Mouse (Mus musculus) frontal cortex, postnatal 25 days (tissue): Measurements from ENCODE around the gene Zrsr2.

Source experiments
- DNase-seq, 2 experiments: peaks; one replicate each; pipeline ENCODE4 v3.0.0; 2022; ENCODE audit warnings: low spot score in 2 of 2

Gene Zrsr2

DNA sequence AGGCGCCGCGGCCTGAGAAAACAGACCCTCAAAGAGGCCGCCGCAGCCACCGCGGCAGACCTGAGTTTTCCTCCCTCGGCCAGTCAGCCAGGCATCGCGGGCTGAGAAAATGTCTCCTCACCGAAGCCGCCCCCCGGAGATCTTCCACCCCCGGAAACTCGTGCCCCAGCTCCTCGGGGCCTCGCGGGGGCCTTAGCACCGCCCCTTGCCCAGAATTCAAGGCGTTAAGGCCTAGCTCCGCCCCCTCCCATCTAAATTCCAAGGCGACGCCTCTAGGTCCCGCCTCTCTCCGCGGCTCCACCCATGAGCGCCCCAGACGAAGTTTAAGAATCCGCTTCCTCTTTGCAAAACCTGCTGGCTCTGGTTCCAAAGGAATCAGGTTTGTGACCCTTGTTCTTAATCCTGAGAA lies at the start of gene Zrsr2:
Gene Zrsr2, minus strand, starts transcription at position 195 of the 409 bp plus-strand sequence.
- peak; percentile 39 to 44 for DNase-seq

- no peak for DNase-seq
Measured at GRCm38 (mm10) chrX:164004809-164005208, 46.3 kb upstream of the Zrsr2 start.

- no peak for DNase-seq
Measured at GRCm38 (mm10) chrX:163999848-164000247, 41.4 kb upstream of the Zrsr2 start.

- DNase-seq = no peak
Measured at GRCm38 (mm10) chrX:163996754-163997153, 38.3 kb upstream of the Zrsr2 start.

- no peak for DNase-seq
Measured at GRCm38 (mm10) chrX:163987718-163988374, 29.4 kb upstream of the Zrsr2 start.

DNA sequence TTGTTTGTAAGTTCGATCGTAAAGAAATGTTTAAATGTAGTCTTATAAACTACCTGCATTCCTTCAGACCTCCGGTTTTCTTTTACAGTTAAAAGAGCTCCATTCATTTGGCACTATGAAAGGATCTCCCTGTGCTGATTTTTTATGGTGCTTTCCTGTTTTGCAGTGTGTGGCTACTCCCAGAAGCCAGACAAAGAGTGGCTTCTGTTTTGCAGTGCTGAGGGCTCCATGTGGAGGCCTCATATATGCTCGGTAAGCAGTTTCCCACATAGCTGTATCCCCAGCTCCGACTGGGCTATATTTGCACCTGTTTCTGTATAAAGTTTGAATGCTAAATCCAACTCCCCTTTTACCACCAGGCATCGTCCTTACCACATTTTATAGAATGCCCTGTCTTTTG lies 23.7 kb upstream of the Zrsr2 start:
- DNase-seq = no peak

GRCm38 (mm10) chrX:163981500-163981899 lies 23.0 kb upstream of the Zrsr2 start:
- DNase-seq = no peak

DNA sequence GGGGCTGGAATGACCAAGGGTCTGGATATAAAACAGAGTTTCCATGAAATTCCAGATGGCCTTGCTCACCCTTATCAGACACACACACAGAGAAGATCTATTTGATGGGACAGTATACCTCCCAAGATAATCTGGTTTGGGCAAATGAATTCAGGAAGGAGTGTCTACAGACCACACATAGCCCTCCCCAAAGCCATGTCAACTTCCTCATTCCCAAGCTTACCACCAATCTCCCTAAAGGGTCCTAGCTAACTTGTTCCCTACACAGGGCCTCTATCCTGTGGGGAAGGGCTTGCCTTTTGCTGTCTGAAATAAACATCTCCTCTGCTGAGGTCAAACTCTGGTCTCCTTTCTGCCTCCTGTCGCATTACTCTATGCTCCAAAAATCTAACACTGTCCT lies 22.6 kb upstream of the Zrsr2 start:
- no peak for DNase-seq

- peak in 1 of 2 experiments; percentile 14 for DNase-seq
Measured at GRCm38 (mm10) chrX:163957803-163958466, 526 bp downstream of the Zrsr2 start.

- DNase-seq = no peak
Measured at GRCm38 (mm10) chrX:163957381-163957780, 1.1 kb downstream of the Zrsr2 start.

- no peak for DNase-seq
Measured at GRCm38 (mm10) chrX:163951618-163952017, 6.8 kb downstream of the Zrsr2 start.

DNA sequence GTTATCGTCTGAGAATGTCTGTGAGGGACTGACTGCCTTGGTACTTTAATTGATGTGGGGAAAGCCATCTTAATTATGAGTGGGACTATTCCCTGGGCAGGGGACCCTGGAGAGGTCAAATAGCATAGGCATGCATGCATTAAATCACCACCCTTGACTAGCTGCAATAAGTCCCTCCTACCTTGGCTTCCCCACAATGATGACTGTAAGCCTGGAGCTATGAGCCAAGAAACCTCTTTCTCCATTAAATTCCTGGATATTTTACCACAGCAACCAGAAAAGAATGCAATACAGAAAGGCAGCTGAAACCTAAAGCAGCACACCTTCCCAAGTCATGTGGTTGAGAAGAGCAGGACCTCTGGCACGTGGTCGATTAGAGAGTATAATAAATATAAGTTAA lies 14.1 kb downstream of the Zrsr2 start:
- DNase-seq = no peak

- peak in 1 of 2 experiments; percentile 8 for DNase-seq
Measured at GRCm38 (mm10) chrX:163938587-163938986, 19.9 kb downstream of the Zrsr2 start.

DNA sequence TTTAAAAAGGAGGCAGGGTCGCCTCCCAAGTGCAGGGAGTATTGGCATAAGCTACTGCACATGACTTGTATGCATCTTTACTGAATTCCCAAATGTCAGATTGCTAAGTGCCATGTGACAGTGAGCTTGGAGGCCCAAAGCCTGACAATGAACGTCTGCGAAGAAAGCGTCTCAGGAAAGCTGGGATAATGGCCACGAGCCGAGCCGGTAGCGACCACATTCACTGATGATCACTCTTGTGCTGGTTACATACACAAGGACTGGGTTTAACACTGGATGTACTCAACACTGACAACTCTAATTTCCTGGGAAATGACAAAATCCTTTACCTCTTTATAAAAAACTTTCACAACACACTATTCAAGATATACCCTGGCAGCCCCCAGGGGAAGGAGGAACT lies 23.7 kb downstream of the Zrsr2 start:
- no peak for DNase-seq

DNA sequence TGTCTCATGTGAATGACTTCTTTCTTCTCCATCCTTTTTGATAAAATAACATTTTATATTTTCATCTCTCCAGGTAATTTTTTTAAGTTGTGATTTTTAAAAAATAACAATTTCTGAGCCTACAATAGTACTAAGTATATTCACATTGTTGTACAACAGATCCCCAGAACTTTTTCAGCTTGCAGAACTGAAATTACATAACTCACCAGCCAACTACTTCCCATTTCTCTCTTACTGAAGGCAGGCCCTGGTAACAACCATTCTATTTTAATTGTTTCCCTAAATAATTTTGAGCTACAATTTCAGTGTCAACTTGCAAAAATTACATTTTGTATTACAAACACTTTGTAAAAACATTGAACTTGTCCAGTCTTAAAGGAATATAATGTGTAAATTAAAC lies 28.9 kb downstream of the Zrsr2 start:
- no peak for DNase-seq

DNA sequence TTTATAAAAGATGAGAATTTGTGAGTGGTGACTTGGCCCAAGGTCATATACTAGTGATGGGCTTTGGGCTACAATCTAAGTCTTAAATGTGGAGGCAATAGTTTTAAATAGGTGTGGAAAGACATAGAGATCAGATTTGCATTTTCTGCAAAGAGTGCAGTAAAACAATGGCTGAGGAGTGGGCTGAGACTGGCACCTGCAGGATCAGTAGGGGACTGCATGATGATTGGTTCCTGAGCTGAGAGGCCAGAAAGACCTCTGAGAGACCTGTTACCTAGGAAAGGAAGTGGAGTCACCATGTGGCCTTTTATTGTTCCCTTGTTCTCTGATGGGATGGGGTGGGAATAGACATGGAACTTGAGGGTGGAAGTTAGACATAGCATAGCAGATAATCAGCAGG lies 45.7 kb downstream of the Zrsr2 start:
- DNase-seq = no peak

DNA sequence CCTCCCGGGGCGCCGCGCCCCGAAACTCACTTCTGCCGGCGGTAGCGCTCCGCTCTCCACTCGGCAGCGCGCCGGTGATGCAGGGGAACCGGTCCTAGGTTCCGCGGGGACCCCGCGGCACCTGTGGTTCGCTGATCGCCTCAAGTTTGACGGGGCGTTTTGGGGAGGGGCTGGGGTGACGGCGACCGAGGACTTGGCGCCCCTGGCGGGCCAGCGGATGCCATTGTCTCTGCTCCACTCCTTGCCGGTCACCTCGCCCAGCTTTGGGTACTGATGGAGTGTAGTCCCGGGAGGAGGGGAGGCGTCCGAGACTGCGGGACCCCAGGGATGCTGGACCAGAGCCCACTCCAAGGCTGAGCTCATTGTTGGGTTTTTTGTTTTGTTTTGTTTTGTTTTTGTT lies 49.1 kb downstream of the Zrsr2 start:
- DNase-seq = peak in 1 of 2 experiments; percentile 5

GRCm38 (mm10) chrX:163908337-163909250 lies 49.9 kb downstream of the Zrsr2 start, which contains the start of gene Ap1s2:
Gene Ap1s2, plus strand, starts transcription at chrX:163909017.
- peak; percentile 76 to 85 for DNase-seq

DNA sequence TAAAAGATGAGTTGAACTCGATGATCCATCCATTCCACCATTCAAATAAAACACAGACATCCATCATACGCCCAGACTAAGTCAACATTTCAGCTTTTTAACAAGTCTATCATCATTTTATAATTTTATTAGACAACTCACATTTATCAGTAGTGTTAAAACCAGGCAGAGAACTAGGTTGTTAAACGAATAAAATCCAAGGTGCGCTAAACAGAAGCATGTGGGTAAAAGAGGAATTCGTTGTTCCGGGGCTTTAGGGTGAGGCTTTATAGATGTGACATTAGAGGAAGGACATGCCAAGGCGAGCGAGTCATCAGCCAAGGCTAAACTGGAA lies 50.5 kb downstream of the Zrsr2 start:
- no peak for DNase-seq

- DNase-seq = no peak
Measured at GRCm38 (mm10) chrX:163906861-163907260, 51.6 kb downstream of the Zrsr2 start.

DNA sequence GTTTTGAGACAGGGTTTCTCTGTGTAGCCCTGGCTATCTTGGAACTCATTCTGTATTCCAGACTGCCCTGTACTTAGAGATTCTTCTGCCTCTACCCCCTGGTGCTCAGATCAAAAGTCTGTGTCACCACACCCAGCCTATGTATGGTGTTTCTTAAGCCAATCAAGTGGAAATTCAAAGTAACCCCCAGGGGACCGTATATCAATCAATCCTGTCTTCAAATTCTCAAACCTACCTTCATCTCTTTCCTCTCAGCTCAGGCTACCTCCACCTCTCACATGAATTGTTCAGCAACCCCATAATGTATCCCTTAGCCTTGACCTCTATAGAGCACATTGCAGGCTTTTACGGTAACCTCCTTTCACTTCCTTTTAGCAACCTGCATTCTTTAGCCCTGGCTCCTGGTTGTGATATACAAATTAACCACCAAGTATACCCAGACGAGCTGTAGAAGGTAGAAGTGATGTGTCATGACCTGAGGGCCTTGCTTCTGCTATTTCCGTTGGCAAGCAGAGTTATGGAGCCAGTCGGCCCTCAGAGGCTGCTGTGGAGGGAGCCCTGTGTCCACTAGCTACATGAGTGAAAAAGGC lies 58.9 kb downstream of the Zrsr2 start:
- no peak for DNase-seq

GRCm38 (mm10) chrX:163897354-163897753 lies 61.1 kb downstream of the Zrsr2 start:
- no peak for DNase-seq
